Mouse (Mus musculus) testis, postnatal 14 days (tissue): ENCODE measurements around the gene Ddx31.
A peak's percentile ranks its signal among the peaks of the same experiment; 100 is the strongest.

Experiments used
- DNase-seq: peaks from one replicate; pipeline ENCODE4 v3.0.0; 2021; ENCODE audit warnings: low spot score

Ddx31 gene

DNA sequence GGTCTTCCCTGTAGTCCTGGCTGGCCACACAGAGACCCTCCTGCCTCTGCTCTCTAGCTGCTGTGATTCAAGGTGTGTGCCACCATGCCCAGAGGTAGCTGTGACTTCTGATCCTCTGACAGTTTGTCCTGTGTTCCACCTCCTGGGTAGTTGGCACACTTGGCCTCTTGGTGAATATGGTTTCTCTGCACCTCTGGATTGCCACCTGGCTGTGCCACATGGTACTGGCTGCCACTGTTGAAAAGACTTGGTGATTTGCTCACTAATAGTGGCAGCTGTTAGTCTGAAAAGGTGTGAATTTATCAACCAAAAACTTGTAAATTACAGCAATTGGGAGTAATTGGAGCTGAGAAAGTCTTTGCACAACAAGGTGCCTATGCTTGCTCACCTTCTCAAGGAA lies 23.7 kb downstream of the Ddx31 start:
- DNase-seq = no peak

DNA sequence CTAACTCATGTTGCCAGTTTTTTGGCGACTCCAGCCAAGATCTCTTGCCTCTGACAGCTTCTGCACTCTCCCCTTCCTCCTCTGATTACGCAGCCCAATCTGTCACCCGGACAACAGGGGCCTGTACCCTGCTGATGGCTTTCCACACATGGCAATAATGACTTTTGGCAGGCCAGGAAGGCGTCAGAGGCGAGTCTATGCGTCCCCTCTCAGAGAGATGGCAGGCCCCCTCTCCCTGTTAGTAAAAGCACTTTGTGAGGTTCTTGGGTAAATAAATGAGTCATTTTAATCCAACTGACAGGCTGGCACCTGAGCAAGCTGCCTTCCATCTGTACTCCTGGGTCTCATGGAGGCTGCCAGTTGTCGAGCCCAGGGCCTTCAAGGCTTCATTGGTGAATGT lies 27.3 kb downstream of the Ddx31 start:
- no peak for DNase-seq

DNA sequence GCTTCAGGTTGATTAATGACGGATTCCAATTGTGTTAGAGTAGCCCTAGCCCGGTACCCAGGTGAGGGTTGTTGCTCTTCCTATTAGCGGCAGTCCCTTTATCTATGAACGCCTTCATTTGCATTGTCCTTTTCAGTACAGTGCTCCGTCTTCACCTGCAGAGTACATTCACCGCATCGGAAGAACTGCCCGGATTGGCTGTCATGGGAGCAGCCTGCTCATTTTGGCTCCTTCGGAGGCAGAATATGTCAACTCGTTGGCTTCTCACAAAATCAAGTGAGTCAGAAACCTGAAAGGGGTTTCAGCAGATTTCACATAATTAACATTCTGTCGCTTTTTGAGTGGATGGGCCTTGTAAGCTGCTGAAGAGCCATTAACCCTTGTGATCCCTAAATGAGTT lies 35.3 kb downstream of the Ddx31 start:
- no peak for DNase-seq

DNA sequence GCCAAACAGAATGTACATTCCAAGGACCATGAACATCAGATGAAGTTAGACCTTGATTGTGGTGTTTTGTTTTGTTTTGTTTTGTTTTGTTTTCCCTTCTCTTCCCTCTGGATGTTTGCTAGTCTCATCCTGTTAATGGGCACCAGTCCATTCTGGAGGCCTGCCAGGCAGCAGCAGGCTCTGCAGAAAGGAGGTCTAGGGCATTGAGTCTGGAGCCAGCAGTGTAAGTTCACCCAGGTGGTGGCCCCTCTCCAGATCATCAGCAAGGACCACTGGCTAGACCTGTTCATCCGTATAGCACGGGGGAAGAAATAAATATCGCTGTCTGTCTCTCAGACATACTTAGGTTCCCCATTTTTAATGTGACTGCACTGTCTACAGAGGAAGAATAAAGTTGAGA lies 41.1 kb downstream of the Ddx31 start:
- DNase-seq = no peak

DNA sequence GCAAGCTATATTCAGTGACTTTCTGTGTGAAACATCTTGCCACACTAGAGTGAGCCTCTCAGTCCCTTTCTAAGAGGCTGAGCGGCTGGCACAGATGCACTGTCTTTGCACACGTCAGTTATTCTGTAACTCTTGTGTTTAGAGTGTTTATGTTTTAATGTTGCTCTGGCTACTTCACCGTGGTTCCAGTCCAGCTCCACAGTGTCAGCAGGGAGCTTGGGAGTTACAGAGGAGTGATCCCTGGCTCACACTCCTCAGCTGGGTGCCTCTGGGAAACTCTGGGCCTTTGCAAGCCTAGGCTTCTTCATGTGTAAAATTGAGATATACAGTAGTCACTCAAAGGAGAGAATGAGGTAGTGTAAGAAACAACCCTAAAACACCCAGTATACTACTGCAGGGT lies 41.8 kb downstream of the Ddx31 start:
- DNase-seq = no peak

DNA sequence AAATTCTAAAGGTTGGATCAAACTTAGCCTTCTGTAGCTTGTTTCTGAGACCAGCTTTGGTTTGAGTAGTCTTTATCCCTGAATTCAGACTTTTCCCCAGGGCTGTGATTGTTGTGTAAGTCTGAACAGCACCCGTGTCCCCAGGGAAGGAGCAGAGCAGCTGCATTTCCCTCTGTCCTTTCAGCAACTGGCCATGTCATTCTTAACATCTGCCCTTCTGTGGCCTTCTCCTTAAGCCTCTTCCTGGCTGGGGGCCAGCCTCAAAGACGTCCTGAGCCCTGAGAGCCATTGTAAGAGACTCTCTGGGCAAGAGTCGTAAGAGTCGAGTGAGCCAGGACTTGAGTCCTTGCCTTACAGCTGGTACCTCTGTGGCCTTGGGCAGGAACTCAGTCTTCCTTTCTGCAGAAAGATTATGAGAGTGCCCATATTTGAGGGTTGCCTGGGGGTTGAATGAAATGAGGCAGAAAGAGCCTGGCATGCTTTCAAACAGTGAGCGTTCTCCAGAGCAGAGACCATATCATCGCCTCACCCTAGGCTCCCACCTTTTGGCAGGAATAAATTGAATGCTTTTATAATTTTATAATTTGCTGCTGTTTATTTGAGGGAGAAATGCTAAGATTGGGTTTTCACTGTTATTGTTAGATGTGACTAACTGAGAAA lies 42.8 kb downstream of the Ddx31 start:
- DNase-seq = no peak

DNA sequence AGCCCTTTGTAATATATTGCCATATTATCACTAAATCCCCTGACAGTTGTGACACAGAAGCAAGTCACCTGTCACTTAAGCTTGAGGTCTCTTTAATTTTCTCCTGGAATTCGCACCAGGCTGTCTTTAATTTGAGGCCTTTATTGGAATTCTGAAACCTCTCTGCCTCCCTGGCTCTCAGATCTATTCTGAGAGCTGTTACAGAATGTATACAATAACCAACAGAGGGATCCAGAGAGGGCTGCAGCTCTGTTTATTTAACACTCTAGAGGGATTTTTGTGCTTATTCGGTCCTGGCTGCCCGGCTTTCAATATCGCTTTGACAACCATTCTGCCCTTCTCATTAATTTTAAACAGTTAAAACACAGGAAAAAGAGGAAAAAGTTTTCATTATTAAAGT lies 44.7 kb downstream of the Ddx31 start:
- DNase-seq = no peak

DNA sequence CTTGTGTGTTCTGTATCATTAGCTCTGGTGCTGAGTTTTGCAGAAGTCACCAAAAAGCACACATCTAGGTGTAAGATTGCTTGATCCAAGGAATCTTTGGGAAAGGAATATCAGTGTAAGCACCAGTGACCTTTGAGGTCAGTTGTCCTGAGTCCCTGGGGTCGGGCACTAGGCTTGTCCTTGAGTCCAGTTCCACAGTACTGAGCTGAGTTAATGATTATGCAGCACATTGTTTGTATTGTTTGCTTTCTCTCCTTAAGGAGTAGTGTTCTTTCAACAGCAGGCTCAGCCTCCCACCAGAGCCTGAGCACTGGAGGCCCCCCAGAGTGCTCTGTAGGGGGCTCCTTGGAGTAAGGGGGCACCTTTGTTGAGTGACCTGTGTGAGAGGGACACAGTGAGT lies 52.6 kb downstream of the Ddx31 start:
- no peak for DNase-seq

DNA sequence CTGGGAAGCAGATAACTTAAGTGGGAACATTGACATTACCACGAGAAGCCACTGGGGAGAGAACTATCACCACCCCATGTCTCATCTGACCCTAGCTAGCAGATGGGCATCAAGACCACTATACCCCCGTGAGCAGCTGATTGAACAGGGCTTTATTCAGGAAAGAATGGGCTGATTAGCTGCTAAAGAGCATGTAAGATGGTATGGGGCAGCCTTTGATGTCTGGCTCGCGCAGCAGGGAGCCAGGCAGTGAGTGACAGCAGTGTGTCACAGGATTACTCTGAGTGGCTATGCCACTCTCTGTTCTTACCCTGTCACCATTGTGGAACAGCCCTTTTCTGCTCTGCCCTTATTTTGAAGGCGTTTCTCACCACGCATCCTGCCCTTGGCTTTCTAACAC lies 53.3 kb downstream of the Ddx31 start:
- no peak for DNase-seq

DNA sequence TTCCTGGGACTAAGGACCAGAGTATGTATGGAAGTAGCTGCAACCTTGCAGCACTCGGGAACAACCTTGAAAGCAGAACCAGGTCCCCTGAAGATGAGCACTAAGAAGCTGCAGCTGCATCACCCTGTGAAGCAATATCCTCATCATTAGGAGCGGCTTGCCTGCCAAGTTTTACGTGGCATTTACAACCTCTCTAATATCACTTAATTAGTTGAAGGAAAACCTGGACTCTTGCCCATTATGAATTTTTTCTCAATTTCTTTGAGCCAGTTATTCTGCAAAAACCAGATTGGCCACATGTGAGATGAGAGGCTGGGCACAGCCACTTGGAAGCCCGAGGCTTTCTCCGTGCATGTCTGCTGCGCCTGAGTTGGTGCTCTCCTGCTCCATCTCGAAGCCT lies 55.7 kb downstream of the Ddx31 start:
- no peak for DNase-seq

DNA sequence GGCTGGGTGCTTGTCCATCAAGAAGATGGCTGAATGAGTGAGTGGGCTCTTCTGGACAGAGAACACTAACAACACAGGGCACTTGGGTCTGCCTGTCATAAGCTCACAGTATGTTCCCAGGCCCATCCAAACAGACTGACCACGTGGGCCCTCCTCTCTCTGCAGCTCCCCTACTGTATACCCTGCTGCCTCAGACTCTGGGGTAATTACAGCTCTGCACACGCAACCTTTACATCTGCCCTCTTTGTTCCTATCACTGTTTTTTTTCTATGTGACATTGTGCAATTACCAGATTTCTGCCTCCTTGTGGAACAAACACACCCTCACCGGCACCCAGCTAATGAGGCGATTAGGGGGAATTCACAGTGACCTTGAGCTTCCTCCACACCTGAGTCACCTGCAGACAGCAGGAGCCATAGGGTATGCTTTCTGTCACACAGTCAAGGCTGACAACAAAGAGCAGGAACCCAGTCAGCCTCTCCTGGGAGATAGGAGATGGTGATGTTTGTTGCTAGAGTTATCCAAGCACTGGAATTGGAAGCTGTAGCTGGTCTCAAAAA lies 57.2 kb downstream of the Ddx31 start:
- DNase-seq = no peak

DNA sequence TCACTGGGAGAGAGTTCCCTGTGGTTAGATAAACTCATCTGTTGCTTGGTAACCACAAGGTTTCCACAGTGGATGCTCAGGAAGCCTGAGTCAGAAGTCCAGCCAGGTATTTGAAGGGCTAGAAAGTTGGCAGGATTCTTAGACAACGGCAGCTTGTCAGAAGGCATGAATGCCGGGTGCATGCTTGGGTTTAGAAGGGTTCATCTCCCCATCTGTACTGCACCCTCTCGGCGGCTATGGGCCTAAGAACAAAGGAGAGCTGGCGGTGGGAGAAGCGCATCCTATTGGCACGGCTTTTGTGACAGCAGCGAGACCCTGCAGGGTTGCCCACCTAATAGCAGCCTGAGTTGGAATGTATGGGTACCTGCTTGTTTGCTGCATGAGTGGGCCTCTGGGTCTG lies 62.1 kb downstream of the Ddx31 start:
- no peak for DNase-seq

DNA sequence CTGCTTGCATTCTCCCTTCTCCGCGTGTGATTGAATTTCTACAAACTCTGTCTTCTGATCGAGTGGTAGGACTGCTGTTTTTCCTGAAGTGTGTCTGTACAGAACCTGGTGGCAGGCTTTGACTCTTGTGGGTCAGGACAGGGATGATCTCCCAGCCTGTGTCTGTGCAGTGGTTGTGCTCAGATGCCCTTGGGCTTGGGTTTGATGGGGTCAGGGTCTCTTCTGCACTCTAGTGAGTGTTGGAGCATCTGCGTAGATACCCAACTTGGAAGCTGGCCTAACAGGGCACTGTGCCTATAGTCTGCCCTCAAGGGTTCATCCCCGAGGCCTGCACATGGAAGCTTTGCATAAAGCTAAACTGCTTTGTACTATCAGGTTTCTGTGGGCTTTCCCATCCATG lies 63.7 kb downstream of the Ddx31 start:
- no peak for DNase-seq

DNA sequence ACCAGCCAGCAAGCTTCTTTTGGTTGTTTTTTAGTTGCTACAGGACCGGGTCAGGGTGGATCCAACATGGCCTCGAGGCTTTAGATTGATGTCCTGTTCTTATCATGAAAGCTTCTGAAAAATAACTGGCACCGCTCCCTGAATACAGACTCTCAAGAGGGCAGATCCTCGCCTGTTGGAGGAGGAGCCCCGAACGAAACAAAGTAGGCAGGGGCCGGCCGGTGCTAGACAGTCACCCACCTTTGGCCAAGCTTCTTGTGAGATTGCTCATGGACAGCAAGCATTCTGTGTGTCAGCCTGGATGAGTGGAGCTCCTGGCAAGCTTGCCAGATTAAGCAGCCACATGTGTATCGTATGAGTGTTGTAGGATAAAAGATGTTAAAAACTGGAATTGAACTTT lies 64.6 kb downstream of the Ddx31 start:
- DNase-seq = no peak

DNA sequence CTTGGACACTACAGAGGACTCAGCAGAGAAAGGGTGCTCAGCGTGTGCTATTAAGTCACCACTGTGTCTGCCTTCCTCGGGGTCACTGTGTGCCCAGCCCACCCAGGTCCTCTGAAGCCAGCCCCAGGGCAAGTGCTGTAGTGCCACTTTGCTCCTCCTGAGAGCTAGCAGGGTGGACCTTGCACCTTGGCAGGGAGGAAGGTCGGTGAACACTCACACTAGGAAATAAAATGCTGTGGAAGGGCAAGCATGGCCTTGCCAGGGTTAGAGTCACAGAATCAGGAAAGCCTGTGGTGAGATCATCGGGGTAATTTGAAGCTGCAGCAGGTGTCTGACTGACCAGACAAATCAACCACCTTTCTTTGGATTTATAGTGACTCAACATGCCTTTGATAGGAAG lies 65.4 kb downstream of the Ddx31 start:
- no peak for DNase-seq

DNA sequence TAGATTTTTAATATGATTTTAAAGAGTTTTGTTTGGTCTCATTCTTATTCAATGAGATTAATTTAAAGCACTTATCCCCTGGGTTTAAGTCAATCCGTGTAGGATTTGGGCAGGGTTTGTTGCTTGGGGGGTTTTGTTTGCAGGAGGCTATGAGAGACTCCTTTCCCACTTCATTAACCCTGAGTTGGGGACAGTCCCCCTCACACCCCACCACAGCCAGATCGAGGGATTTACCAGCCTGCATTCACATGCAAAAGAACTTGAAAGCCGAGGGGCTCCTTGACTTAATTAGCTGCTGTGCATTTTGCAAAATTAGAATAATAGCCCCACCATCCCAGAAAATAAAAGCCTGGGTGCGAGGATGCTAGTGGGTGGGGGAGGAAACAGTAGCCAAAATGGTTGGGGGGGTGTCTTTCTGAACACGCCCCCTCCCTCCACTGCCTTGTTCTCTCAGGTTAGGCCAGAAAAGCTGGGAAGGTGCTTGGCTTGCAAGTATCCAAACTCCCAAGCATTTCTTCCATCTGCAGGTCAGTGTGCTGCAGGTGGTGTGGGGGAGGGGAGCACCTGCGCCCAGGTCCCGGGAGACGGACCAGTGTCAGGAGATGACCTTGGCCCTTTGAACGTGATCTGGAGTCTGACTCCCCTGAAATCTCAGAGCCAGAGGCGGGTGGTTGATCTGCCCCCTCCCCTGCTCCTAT lies 67.6 kb downstream of the Ddx31 start:
- DNase-seq = peak; percentile 53

DNA sequence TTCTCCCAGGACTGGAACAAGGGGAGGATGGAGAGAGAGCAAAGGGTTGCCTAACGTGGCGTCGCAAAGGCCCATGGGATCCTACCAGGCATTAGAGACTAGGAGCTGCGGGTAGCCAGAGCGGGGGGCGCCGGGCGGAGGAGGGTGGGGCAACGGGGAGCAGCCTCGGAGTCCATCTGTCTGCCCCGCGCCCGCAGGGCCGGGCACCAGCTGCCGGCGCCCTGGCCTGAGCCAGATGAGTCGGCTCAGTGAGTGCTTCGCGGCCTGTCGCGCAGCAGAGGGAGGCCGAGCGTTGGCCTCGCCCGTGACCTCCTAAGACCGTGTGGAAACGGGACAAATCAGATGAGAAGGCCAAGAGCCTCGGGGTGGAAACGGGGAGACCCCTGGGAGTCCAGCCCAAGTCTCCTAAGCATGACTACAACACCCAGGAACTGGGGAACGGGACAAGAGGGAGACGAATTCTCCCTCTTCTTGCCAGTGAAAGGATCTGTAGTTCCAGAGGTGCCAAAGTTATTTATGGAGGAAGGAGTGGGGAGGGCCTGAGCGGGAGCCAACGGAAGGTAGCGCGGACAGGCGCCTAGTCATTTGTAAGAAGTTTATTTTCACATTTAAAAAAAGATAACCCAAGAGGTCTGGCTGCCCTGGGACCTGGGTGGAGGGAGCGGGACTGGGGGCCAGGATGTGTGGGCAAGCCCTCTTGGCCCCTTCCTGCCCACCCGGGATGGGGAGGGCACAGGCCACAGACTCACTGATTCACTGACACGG lies 68.4 kb downstream of the Ddx31 start:
- DNase-seq = no peak

DNA sequence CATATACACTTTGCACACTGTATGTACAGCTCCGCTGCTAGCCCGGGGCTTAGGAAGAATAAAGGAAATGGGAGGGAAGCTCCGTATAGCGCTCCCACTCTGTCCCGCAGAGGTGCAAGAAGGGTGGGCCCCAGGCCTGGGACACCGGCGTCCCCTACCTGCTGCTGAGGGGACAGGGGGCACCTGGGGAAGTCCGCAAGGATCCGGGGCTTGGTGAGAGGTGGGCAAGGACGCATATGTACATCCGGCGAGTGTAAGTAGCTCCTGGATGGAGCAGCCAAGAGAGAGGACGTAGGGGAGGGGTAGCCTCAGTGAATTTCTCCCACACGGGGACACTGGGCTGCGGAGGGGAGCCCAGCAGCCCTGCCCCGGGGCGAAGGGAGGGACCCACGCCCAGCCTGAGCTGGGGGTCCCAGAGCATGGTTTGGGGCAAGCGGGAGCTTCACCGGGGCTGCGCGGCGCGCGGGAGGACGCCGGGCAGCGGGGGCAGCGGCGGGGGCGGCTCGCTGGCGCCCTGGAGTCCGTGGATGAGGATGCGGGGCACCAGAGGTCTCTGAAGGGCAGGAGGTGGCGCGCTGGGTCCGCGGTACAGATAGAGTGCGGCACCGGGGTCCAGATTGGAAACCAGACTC lies 69.1 kb downstream of the Ddx31 start:
- DNase-seq = no peak

DNA sequence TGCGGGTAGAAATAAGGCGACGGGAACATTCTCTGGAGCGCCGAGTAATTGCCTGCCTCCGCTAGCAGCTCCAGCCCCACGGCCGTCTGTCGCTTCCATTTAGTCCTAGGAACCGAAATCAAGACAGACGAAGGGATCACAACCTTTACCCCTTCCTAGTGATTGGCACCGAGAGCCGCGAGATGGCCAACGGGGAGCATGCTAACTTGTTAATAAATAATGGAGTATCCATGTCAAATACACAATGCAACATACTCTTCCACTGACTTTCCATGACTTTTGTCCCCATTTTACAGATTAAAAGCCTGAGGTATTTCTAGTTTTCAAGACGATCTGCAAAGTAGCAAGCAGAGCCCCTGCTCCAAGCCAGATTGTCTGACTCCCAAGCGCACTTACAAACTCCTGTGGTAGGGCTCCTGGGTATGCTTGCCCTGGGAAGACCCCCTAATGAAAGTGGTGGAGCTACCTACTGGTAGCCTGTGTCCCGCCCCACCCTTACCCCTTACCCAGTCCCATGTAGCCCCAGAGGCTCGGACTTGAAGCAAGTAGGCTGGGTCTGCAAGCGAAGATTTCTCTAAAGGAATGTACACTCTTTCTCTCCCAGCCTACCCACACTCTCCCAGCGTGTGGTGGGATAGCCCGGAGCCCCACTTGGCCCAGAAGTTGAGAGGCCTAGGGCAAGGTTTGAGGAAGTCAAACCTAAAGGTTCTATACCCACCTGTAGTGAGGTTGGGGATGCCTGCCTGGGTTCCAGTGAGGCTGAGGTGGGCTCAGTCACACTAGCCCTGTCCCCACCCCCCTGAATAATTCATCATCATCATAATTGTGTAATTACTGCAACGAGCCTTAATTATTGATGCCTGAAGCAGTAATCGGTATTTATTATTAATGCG lies 69.9 kb downstream of the Ddx31 start:
- no peak for DNase-seq

DNA sequence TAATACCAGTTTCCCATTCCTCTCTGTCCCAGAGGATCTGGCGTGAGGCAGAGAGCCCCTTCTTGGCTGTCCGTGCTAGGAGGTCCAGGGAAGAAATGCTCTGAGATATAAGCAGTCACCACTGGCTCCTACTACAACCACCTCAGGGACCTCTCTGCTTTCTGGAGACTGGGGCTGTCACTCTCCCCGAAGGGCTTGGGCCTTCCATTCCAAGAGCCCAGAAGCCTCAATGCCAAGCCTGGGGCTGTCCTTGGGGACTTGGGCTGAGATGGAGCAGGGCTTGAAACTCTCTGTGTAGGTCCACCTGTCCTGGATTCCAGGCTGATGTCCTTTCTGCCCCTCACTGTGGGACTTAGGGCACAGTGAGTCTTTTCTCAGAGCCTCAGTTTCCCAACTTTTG lies 70.7 kb downstream of the Ddx31 start:
- DNase-seq = no peak

DNA sequence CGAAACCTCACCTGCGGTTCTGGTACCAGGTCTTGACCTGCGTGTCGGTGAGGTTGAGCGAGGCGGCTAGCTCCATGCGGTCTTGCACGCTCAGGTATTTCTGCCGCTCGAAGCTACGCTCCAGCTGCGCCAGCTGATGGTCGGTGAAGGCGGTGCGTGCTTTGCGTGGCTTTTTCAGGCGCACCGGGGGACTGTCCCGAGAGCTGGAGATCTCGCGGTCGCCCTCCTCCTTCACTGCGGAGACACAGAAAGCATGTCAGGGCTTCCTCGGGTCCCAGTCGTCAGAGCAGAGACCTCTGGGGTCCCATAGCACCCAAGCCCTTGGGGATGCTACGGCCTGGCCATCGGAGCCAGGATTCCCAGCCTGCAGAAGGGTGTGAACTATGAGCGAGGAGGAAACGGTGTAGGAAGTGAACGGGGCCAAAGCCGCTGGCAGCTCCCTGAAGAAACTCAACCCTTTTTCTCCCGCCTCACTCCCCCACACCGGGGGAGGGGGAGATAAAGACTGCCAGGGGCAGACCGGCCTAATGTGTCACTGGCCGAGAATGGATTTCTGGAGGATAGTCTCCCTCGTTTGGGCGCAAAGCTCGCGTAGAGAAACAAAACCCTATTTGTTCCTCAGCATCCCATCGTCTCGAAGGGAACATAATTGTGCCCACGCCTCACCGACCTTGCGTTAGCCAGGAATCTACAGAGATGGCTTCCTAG lies 71.3 kb downstream of the Ddx31 start:
- DNase-seq = no peak
